Mouse (Mus musculus) MEL (cell line): ENCODE results near the gene Fancc.

Experiments
- HCFC1 ChIP-seq: IDR thresholded peaks from 2 replicates; pipeline ENCODE4 v1.6.1; 2012; ENCODE audit warnings: low read depth, mild to moderate bottlenecking, inconsistent platforms, low read length, improper control_type of control experiment, moderate library complexity
- POLR2A ChIP-seq, 2 experiments: IDR thresholded peaks; 2 replicates each; pipeline ENCODE4 v1.6.1; 2011 to 2012; ENCODE audit warnings: low read length in 2 of 2, mild to moderate bottlenecking in 2 of 2, control low read depth in 1 of 2, improper control_type of control experiment in 1 of 2, low read depth in 1 of 2, moderate library complexity in 1 of 2; ENCODE audit not compliant: control insufficient read depth in 1 of 2, insufficient read depth in 1 of 2, poor library complexity in 1 of 2
- POLR2AphosphoS2 ChIP-seq: IDR thresholded peaks from 2 replicates; pipeline ENCODE4 v1.6.1; 2011; ENCODE audit warnings: low read length, improper control_type of control experiment
- TAL1 ChIP-seq: IDR thresholded peaks from 2 replicates; pipeline ENCODE4 v1.6.1; 2012; ENCODE audit warnings: mild to moderate bottlenecking, inconsistent platforms, low read length, moderate library complexity, mixed read lengths
- TCF12 ChIP-seq: IDR thresholded peaks from 2 replicates; pipeline ENCODE4 v1.6.1; 2014; ENCODE audit warnings: low read depth, mild to moderate bottlenecking, inconsistent platforms, low read length, improper control_type of control experiment, moderate library complexity
- UBTF ChIP-seq: IDR thresholded peaks from 2 replicates; pipeline ENCODE4 v1.6.1; 2012; ENCODE audit warnings: low read depth, mild to moderate bottlenecking, inconsistent platforms, low read length, improper control_type of control experiment, moderate library complexity, borderline replicate concordance; ENCODE audit not compliant: insufficient read depth

DNA sequence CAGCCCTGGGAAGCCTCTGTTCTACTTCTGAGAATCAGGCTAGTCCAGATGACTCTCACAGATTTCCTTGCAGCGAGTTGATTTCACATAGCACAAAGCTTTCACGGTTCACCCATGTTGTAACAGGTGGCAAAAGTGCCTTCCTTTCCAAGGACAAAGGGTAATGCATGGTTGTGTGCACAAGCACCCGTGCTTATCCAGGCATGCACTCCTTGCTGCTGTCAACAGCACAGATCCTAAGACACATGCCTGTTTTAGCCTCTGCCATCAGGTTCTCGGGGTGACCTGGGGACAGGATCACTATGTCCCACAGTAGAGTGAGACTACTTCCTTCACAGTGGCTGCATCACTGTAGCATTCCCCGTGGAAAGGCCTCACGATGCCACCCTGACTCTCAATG is 181.3 kb downstream of the Fancc start:
- TF ChIP-seq UBTF (no peak), TAL1 (no peak), POLR2A (IDR thresholded peaks at IDR 0.05; ENCODE audit: control insufficient read depth in 1 of 2, insufficient read depth in 1 of 2, low read depth in 1 of 2, low read length in 2 of 2, poor library complexity in 1 of 2) (no peak), HCFC1 (no peak), TCF12 (no peak), POLR2AphosphoS2 (no peak)
